Mouse (Mus musculus) ZHBTc4 (cell line): ENCODE results near the gene Phf14.

ENCODE experiments used
- DNase-seq: peaks from one replicate; pipeline ENCODE4 v3.0.0-alpha.2; 2011; ENCODE audit warnings: low read depth, low spot score

Gene Phf14

DNA sequence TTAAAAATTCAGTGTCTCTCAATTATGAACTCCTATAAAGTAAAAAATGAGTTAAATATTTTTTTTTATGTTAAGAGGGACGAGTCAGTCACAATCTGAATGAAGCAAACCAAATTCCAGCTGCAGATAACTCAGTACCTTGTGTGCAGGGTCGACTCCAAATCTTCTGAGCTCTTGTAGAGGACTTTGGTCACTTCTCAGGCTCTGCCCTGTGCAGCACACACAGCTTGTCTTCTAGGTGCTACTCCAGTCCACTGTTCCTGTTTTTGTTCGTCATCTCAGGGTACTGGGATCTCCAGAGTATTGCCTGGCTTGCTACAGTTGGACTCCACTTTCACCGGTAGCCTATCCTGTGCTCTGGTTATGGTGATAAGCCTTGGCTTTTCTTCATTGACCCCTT lies 113.1 kb downstream of the Phf14 start:
- no peak for DNase-seq

DNA sequence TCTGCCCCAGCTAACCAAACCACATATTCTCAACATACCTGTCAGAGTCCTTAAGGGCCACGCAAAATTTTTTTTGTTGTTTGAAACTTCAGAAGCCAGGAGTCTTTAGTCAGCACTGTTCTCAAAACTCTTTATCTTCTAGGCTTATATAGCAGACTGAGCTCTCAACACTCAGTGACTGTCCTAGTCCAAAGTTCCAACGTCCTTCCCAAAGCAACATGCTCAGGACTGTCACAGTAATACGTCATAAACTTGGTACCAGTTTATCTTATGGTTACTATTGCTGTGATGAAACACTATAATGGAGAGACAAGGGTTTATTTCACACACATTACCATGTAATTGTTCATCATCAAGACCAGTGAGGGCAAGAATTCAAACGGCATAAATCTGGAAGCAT lies 113.9 kb downstream of the Phf14 start:
- no peak for DNase-seq

DNA sequence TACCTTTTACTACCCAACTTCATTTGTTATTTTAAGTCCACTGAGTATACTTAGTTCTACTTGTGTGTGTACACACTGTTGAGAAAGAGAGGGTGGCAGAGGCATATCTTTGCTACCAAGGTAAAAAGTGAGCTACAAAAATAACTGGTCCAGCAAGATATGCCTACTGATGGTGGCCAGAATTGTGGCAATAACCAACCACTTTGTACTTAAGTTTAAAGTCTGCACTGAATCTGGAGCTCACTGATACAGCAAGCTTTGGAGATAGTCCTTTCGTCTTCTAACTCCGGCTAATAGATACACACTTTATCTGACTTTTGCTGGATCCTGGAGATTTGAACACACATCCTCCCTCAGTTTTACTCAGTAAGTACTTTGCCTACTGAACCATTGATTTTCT lies 115.8 kb downstream of the Phf14 start:
- DNase-seq: no peak

DNA sequence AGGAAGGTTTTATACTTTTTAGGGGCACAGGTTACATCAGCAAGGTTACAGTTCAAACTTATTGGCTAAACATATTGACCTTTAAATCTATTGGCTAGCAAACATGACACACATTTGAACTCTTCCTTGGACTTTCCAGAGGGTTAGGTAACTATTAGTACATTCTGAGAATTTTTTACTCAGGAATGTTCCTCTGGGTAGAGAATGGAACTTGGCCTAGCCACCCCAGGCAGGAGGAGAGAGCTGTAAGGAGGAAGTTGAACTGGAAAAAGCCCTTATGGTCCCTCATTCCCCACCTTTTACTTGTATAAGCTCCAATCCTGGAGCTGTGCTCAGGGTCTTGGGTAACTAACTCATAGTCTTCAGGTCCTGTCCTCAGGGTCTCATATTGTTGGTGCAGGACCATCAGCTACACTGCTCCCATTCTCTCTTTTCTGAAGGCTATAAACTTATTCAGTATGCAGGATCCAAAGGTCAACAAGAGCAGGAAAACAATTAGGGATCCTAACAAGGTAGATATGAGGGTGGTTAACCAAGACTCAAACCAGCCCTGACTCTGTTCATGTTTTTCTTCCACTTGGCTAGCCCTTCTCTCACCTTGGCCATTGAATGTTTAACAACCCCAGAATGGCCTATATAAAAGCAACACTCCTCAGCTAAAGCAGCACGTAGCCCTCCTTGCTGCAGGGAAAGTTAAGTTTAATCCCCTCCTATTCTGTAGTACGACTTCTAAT lies 119.4 kb downstream of the Phf14 start:
- DNase-seq: no peak

DNA sequence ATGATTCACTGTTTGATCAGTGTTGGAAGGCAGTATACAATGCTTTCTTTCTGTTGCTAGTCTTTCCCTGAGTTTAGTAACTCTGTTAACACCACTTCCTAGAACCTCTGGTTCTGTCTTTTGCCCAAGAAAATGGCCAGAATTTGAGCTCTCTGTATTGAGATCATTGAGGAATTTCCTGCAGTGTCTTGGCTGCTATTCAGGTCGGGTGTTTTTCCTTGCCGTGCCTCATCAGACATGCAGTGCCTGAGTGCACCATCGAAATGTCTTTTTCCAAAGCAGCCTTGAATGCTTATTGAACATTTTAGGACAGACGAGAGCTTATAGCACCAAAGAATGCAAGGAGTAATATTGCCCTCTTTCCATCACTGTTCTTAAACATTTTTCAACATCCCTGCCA lies 127.0 kb downstream of the Phf14 start:
- no peak for DNase-seq

DNA sequence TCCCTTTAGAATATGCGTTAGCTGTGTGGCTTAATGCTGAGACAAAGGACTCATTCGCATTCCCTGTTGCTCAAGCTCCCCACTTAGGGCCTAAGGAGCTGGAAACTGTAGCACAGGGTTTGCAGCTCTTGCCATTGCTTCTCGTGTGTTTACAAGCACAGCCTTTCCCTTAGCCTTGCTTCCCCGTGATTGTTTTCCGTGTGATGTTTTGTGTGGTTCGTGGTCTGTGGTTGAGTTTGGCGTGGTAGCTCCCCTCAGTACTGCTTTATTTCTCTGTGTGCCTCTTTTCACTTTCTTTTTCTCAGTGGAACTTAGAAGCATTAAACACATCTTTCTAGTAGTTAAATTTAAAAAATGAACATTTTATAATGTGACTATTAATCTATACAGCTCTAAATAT lies 130.7 kb downstream of the Phf14 start:
- DNase-seq: no peak

DNA sequence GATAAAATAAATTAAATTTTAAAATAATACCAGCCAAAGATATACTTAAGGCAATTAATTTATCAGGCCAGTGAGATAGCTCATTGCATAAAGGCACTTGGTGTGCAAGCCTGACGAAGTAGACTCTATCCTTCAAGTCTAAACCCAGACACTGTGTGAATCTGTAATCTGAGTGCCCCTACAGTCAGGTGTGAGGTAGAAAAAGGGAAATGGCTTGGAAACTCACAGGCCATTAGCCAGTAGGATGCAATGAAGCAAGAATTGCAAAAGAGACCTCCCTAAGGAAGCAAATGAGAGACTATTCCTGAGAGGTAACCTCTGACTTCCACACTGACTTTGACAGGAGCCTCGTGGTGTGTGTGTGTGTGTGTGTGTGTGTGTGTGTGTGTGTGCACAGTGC lies 145.3 kb downstream of the Phf14 start:
- DNase-seq: no peak

DNA sequence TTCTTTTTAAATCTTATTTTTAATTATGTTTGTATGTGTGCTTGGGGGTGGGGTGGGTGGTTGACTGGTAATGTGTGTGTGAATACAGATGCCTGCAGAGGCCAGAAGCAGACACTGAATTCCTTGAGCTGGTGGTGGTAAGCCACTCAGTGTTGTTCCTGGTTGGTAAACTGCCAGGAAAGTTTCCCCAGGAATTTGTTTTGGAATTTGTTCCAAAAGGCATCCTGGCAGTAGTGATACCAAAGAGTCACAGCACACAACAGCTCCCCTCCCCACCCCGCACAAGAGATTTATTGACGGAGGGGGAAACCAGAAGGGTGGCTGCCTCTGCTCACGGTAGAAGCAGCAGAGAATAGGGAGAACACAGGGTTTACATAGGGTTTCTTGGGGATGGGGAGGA lies 146.5 kb downstream of the Phf14 start:
- no peak for DNase-seq

DNA sequence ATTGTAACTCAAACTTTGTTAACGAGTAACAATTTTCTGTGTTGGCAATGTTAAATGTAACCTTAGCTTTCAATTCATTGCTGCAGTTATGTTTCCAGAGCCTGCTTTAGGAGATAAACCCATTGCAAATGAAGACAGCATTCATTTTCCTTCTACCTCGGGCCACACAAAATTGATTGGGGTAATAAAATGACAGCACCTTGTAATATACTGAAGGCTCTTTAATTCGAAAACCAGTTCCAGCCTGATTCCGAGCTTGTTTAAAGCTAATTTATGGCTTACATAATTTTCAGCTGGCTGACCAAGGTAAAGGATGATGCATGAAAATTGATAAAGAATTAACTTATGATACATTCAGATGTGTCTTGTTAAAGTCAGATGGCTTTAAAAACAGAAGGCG lies 151.1 kb downstream of the Phf14 start:
- no peak for DNase-seq

DNA sequence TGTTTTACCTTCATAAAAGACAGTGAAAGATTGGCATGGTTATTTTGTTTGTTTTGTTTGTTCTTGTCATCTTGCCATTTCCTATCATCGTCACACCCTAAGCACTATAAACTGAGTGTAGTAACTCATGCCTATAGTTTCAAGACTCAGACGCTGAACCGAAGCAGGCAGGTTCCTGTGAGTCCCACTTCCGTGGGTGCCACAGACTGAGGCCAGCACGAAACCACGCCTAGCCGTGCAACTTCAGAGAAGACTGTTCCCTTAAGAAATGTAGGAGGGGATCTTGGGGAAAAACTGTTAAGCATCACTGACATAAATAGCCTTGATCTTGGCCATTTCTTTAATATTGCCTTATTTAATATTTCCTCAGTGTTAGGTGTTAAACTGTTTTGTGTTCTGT lies 152.4 kb downstream of the Phf14 start:
- no peak for DNase-seq

DNA sequence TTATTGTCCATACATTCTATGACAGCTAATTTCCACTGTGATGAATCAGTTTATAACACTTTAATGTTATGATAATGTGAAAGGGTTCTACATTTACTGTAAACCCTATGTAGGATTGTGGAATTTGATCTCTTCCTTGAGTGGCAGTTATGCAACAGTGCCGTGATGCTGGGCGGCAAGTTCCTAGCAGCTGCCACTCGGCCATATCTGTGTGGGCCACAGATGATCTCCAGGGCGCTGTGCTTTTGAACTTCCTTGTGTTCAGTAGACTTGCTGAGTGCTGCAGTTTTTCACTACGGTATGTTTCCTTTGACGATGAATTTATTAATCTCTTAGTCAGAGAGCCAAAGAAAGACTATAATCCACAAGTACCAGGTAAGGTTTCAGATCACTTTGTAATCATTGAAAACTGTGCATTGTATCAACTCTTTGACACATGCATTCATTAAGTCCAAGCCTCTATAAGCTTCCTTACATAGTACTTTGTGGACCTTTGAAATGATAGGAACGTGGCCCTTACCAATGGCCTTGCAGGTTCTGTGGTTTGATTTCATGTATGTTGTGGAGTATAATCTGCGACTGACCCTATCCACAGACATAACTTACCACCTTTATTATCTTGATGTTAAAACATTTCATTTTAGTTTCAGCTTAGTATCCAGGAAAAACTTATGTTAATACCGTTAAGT lies 153.0 kb downstream of the Phf14 start:
- no peak for DNase-seq

DNA sequence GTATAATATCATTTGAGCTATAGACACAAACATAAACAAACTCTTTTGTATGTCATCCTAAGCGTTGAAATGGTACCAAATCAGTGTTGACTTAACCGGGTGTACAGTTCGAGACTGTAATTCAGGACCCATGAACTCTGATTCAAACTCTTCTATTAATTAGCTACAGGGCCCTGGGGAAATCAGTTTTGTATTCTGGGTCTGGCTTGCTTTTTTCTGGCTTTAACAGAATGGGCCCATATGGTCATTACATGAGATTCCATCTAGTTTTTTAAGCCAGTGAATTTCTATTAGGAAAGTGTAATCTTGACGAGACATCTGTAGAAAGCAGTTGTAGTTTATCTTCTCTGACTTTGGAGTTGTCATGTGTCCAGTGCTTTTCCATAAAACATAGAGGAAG lies 160.3 kb downstream of the Phf14 start:
- no peak for DNase-seq

DNA sequence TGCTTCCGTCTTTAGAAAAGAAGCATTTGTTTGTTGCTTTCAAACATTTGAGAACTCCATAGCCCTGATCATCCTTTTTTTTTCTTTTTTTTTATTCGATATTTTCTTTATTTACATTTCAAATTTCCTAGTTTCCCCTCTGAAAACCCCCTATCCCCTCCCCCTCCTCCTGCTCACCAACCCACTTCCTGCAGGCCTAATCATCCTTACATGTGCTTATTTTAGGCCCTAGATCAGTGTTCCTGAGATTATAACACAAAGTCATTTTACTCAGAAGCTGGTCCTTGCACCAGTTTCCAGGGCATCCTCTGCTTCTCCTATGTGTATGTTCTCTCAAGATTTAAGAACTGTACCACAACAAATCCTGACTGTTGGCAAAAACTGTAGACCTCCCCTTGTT lies 161.7 kb downstream of the Phf14 start:
- DNase-seq: no peak

DNA sequence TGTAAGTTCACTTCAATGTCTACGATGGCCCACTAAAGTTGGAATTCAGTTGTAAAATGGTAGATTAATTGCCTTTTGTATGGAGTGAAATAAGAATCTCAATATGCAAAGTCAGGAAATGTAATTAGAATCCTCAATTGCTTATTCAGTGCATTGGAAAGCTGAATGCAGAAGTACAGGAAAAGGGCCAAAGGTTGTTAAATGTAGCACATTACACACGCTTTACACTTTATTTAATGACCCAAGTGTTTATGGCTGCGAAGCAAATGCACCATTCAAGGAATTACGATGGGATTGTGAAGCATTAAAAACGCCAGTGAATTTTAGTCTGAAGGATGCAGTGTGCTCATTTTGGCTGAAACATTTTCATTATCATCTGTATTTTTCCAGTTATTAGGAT lies 167.0 kb downstream of the Phf14 start:
- no peak for DNase-seq

DNA sequence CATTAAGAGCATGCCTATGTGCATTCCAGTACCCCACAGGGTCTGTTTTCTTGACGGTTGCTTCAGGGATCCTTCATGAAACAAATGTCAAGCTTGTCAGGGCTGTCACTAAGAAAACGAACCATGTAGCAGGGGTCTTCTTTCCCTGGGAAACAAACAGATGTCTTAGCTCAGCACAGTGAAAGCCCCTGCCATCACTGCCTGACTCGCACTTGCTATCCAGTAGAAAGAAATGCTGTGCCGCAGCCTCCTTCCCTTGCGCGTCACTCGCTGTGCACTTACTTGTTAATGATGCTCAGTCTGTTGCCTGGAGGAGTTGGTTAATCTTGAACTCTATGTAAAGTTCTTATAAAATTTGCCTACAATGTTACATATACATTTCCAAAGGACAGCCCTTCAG lies 169.7 kb downstream of the Phf14 start:
- no peak for DNase-seq

DNA sequence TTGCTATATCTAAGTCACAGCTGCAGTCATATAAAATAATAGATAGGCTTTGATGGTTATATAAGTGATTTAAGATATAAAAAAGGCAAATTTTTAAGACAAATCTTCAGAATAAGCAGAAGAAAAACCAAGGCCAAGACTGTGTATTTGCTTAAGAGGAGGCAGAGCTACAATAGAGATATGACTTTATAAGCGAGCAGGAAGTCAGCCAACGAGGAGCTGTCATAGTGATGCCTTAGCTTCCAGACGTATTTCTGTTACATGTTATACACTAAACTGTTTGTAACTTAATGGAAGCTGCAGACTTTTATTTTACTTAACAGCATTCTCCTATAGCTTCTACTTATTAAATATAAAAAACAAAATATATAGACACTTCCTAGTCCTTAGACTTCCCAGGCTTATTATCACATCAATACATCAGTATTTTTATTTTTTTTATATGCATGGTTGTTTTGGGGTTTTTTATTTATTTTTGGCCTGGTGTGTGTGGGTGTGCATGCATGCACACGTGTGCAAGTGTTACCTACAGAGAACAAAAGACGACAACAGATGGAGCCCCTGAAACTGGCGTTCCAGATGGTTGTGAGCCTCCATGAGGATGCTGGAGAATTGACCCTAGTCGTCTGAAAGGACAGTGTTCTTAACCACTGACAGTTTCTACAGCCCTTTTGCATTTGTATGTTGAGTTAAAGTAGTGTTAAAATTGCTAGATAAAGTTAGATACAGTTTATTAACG lies 170.4 kb downstream of the Phf14 start:
- DNase-seq: no peak

DNA sequence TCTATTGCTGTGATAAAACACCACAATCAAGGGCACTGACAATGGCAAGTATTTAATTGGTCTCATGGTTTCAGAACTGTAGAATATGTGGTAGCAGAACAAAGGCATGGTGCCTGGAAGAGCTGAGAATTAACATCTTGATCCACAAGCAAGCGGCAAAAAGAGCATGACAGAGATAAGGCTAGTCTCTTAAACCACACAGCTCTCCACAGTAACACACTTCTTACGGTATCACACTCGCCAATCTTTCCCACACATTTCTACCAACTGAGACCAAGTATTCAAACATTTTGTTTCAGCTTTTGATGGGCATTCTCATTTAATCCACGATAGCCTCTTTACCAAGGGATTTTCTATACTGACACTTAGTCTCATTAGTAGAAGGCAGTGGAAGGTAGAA lies 171.7 kb downstream of the Phf14 start:
- no peak for DNase-seq

DNA sequence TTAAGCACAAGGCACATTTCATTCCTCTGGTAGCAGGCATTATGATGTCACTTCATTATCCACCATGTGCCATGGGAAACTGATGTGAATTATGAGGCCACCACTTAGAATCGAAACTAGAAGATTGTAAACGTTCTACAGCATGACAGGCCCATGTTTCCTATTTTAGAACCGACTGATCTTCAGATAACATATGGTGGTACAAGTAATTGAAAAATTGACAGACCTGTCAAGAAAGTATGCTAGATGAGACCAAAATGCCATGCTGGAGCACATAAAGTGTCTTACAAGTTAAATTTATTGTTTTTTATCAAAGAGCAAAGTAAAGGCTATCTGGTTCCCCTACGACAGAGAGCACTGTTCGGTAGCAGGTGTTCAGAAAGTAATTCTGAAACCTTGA lies 172.8 kb downstream of the Phf14 start:
- DNase-seq: no peak

DNA sequence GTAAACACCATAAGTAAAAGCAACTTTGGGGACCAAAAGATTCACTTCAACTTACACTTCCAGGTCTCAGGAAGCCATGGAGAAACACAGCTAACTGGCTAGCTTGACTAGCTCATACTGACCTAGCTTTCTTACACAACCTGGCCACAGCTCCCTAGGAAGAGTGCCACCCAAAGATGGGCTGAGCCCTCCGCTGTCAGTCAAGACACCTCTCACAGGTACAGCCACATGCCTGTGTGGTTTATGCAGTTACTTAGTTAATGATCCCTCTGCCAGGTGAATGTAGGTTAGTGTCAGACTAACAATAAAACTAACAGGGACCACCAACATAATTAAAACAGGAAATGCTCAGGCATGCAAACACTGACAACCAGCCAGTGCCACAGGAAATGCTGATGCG lies 174.1 kb downstream of the Phf14 start:
- no peak for DNase-seq

DNA sequence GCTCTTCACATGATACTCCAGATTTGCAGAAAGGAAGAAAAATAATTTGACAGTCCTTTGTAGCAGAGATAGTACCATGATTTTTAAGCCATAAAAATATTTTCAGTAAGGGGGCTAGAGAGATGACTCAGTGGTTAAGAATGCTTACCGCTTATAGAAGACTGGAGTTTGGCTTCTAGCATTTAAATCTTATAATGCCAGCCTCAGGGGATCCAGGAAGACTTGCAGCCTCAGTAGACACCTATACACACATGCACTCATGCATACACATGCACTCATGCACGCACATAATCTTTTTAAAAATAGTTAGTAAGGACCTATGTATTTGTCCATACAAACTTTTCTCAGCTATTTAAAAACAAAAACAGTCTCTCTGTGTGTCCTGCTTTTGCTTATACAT lies 174.5 kb downstream of the Phf14 start:
- DNase-seq: no peak

DNA sequence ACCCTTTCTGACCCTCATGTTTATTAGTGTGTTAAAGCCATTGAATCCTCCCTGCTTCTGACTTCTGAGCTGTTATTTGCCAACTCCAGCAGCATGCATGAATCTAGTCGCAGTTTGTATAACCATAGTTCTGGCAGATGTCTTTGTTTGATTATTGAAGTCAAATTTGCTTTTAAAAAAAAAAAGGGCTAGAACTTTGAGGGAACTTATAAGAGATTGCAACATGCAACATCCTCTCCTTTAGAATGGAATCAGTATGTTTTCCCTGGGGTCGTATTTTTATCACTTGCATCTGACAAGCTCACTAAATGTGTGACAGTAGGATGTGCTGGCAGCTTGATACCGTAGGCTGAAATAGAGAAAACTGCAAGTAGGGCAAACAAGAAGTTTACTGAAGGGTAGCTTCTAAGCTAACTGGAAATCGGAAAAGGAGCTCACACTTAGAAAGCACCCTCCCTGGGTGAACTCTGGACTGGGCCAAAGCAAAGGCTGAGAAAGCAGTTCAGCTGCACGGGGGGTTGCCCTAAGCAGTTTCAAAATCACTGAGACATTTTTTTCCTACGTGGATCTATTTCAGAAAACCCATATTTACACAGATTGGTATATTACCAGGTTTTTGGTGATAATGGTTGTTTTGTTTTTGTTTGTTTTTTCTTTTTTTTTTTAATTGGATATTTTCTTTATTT lies 175.1 kb downstream of the Phf14 start:
- no peak for DNase-seq

DNA sequence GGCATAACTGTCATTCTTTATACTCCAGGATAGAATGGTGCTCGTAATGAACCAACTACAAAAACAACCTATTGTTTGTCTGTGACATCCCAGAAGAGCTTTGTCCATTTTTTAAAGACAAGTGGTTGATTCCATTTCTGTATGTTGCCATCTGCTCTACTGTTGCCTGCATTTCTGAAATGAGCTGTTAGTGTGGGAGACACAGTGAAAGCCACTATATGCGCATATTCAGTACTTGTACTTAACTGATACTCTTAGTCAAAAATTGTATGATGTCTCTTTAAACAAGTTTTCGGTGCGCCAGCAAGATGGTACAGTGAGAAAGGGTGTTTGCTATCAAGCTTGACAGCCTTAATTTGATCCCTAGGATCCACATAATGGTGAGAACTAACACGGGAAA lies 177.1 kb downstream of the Phf14 start:
- no peak for DNase-seq
